Mouse (Mus musculus) testis, postnatal 10 days (tissue): ENCODE measurements at regions not wholly inside any gene's neighbourhood (a gene's known extent, or its start where the extent isn't known, plus 50 kb on each side); places are given as distances from the start of the nearest gene placed in this dataset.

Experiments used
- DNase-seq: peaks from one replicate; pipeline ENCODE4 v3.0.0; 2021; ENCODE audit warnings: low spot score

DNA sequence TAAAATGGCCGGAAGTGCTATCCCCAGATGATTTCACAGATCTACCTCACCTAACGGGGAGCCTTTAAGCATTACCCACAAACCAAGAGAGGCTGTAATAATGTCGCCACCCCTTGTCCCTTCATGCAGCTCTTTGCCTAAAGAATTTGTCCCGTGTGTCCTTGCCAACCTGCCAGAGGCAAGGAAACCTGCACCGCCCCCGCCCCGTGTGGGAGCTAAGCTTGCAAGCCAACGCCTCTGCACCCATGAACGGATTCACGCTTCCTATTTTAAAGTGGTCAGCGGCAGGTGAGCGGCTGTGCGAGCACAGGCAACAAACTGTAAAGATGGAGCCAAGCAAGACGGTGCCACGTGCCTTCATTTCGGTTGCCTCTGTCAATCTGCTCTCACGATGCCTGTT, 63.1 kb downstream of the Gm11011 start:
- no peak for DNase-seq

- DNase-seq, result no peak
Observed at GRCm38 (mm10) chr2:169519941-169520340, 67.6 kb downstream of the Gm11011 start.

DNA sequence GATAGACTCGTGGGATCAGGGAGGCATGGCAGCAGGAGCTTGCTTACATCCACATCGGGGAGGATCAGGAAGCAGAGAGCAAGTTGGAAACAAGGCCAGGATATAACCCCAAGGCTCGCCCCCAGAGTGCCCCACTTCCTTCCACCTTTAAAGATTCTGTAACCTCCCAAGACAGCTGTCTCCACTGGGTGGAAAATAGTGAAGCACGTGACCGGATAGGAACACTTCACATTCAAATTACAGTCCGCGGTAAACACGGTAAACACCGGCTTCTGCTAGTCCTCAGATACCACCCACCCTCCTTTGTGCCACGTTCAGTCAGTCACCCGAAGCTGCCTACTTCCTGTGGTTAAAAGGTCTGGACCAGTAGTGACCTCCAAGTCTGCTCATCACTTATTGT, 72.2 kb downstream of the Gm11011 start:
- no peak for DNase-seq

DNA sequence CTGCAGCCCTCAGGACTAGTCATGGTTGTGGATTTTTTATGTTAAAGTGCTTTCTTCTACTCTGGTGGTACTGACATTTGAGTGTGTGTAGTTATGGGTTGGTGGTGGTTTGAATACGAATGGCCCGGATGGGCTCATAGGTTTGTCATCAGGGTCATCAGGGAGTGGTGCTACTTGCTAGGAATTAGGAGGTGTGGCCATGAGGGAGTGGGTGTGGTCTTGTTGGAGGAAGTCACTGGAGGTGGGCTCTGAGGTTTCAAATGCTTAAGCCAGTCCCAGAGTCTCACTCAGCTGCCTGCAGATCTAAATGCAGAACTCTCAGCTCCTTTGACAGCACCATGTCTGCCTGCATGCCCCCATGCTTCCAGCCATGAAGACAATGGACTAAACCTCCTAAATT, 76.8 kb downstream of the Gm11011 start:
- DNase-seq, result no peak

DNA sequence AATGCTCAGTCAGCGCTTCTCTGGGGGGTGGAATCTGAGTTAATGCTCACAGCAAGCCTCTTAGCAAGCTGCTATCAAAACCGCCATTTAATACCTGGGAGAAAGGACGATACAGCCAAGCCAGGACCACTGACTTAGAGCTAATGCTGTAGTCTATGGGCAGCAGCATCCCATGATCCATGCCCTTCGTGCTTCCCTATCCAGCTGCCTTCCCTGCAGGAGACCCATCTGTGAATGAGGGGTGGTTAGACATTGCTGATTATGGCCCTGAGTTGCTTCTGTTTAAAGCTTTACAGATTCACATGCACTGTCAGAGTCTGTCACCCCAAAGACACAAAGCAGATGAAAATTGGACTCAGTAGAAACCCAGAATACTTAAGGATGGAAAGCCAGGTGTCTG, 78.1 kb downstream of the Gm11011 start:
- no peak for DNase-seq

GRCm38 (mm10) chr2:169504416-169505057, 83.0 kb downstream of the Gm11011 start:
- DNase-seq, result no peak

GRCm38 (mm10) chr2:169503598-169503958, 84.0 kb downstream of the Gm11011 start:
- no peak for DNase-seq

- no peak for DNase-seq
Observed at GRCm38 (mm10) chr2:169502717-169503597, 84.6 kb downstream of the Gm11011 start.

DNA sequence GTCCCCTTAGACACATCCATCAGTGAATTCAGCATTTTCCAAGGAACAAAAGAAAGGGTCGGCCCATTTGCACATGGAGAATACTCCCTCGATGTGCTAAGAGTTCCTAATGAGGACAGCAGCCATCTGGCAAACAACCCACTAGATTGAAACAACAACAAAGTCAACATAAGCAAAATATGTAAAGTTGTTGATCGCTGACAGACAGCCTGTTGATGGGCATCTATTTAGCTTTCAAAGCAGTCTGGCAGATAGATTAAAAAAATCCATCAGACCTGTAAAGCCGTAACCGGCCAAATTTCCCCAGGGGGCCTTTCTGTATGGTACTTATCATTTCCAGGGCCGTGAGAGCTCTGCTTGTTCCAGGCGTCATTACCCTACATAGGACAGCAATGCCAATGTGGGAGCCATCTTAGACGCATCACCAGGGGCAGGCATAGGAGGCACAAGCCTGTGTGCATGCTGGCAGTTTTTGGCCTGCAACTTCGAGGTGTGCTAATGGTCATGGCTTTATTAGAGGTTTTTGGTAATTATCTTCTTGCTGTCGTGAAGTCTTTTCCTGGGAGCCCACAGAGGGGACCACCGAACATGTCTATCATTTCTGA, 85.7 kb downstream of the Gm11011 start:
- no peak for DNase-seq

GRCm38 (mm10) chr2:169495368-169495767, 92.2 kb downstream of the Gm11011 start:
- DNase-seq, result no peak

GRCm38 (mm10) chr2:169494503-169495311, 92.8 kb downstream of the Gm11011 start:
- no peak for DNase-seq

GRCm38 (mm10) chr2:169493609-169494275, 93.8 kb downstream of the Gm11011 start:
- DNase-seq, result no peak

DNA sequence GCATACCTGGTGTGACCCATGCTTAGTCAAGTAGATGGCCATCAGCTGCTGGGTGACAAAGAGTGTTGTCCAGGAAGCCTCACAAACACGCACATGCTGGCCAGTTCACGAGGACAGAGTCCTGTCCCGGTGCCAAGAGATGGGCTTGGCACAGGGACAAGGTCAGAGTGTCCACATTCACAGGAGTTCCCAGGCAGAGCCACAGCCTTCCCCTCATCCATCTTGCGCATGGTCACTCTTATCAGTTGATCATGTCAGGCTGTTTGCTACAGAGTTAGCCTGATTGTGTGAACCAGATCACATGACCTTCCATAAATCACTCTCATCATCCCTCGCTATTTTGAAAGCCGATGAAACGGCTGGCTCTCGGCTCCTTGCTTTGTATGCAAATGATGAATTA, 103.6 kb downstream of the Gm11011 start:
- DNase-seq, result peak; percentile 52

GRCm38 (mm10) chr2:169481731-169482465, 105.6 kb downstream of the Gm11011 start:
- DNase-seq, result no peak

- DNase-seq, result no peak
Observed at GRCm38 (mm10) chr2:169474418-169475112, 113.0 kb downstream of the Gm11011 start.

GRCm38 (mm10) chr2:169469538-169469937, 118.0 kb downstream of the Gm11011 start:
- no peak for DNase-seq

GRCm38 (mm10) chr2:169467621-169468020, 119.9 kb downstream of the Gm11011 start:
- no peak for DNase-seq

- DNase-seq, result no peak
Observed at GRCm38 (mm10) chr2:169464106-169464505, 123.4 kb downstream of the Gm11011 start.

DNA sequence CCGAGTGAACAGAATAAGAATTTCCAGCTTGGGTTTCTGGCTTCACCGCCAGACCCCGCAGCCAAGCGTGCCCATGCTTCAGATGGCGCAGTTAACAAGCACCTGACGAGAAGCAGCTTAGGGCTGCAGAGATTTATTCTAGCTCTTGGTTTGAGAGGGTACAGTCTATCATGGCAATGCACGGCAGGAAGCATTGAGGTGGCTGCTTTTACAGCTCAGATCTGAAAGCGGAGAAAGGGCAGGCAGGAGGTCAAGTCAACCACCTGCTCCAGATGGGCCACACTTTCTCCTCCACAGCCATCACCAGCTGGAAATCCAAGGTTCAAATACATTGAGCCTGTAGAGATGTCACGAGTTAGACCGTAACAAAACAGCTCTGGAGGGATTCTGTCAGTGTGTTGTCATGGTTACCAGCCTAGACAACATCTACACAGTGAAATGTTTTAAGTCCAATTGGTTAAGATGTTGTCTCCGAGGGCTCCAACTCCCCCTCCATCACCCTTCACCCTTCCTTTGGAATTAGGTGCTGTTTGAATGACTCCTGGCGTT, 126.0 kb downstream of the Gm11011 start:
- no peak for DNase-seq

DNA sequence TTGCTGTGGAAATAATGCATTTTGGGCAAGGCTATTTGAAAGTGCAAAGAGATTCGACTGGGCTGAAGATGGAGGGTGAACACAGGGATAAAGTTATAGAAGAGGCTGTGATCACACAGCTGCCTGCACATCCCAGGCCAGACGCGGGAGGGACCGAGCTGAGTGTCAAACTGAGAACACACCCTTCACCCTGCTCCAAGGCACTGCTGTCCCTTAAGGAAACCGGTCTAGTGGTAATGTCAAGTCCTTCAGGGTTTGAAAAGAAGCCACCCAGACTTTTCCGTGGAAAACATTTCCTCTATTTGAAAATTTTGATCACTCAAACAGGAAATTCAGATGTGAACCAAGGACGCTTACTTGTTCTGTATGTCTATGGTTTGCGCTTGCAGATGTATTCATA, 134.6 kb downstream of the Gm11011 start:
- no peak for DNase-seq
